Mouse (Mus musculus) lung, postnatal 0 days (tissue): ENCODE data around the gene Gm21954. TPM values are rescaled to one million over a fixed set of nuclear protein-coding genes. Genes with fewer than 3 reads are reported as not detected.

Source experiments
- ATAC-seq: fragments of 200-750 bp; cut with Nextera tagmentation; 2 replicates; pipeline ENCODE4 v1.8.0; 2017; ENCODE audit warnings: moderate library complexity
- DNase-seq: peaks from one replicate; pipeline ENCODE4 v3.0.0-alpha.2; 2016; ENCODE audit warnings: low spot score
- H3K27ac ChIP-seq: fragments of 300-500 bp; sonication (generic); 2 replicates; pipeline ENCODE4 v1.5.1; 2014; ENCODE audit warnings: antibody characterized with exemption, mild to moderate bottlenecking, low read length, mixed read lengths
- H3K27me3 ChIP-seq: fragments of 300-500 bp; sonication (generic); replicated peaks from 2 replicates; pipeline ENCODE4 v1.6.1; 2014; ENCODE audit warnings: low read length, mixed read lengths; ENCODE audit not compliant: insufficient read depth
- H3K36me3 ChIP-seq: fragments of 300-500 bp; sonication (generic); 2 replicates; pipeline ENCODE4 v1.6.1; 2014; ENCODE audit warnings: low read length, mixed read lengths; ENCODE audit not compliant: insufficient read depth
- H3K4me1 ChIP-seq: fragments of 300-500 bp; sonication (generic); 2 replicates; pipeline ENCODE4 v1.6.1; 2014; ENCODE audit warnings: antibody characterized with exemption, low read depth, low read length, mixed read lengths; ENCODE audit not compliant: insufficient read depth
- H3K4me2 ChIP-seq: fragments of 300-500 bp; sonication (generic); replicated peaks from 2 replicates; pipeline ENCODE4 v1.6.1; 2014; ENCODE audit warnings: low read depth, mild to moderate bottlenecking, low read length, moderate library complexity, mixed read lengths
- H3K4me3 ChIP-seq: fragments of 300-500 bp; sonication (generic); 2 replicates; pipeline ENCODE4 v1.5.1; 2014; ENCODE audit warnings: low read depth, low read length
- H3K9ac ChIP-seq: fragments of 300-500 bp; sonication (generic); replicated peaks from 2 replicates; pipeline ENCODE4 v1.6.1; 2014; ENCODE audit warnings: low read depth, mild to moderate bottlenecking
- H3K9me3 ChIP-seq: fragments of 300-500 bp; sonication (generic); 2 replicates; pipeline ENCODE4 v1.6.1; 2016; ENCODE audit warnings: low read length, mixed read lengths
- CTCF ChIP-seq: IDR thresholded peaks from 2 replicates; pipeline ENCODE4 v1.5.1; 2016; ENCODE audit warnings: antibody characterized with exemption, mild to moderate bottlenecking
- EP300 ChIP-seq: IDR thresholded peaks from 2 replicates; pipeline ENCODE4 v1.6.1; 2016; ENCODE audit warnings: antibody characterized with exemption, mild to moderate bottlenecking, control low read depth
- WGBS: fragments of 180-500 bp; shearing (Covaris S2); extraction: QIAGEN DNeasy Blood & Tissue Kit; methylation state at CpG from one replicate; pipeline ENCODE4 v1.1.7; 2014; 5-methylcytosine and 5-hydroxymethylcytosine counted together
- polyA plus RNA-seq: library from polyadenylated mRNA; unstranded; fragments of >200 nt; fragmentation: Nextera tagmentation; extraction: Ambion mirVana; gene quantifications from 2 replicates; pipeline ENCODE4 v1.2.1, GENCODE M21; 2015

Gene Gm21954
- polyA plus RNA-seq: not detected in 2 replicates

GRCm38 (mm10) chr3:55472110-55472509, at the start of gene Gm21954:
Gene Gm21954, minus strand, starts transcription at chr3:55472210.
- Histone ChIP-seq H3K4me2 (no peak within 1 kb of the TSS), H3K4me1 (no peaks in the 10 kb centered on the region), H3K27me3 (no peaks in the 10 kb centered on the region), H3K9me3 (no peaks in the 10 kb centered on the region), H3K9ac (no peak within 1 kb of the TSS), H3K36me3 (no peaks in the 10 kb centered on the region), H3K4me3 (no peak within 1 kb of the TSS), H3K27ac (no peak within 1 kb of the TSS)
- ATAC-seq (no peak), DNase-seq (no peak)
- TF ChIP-seq EP300: no peak
- no peak for TF ChIP-seq CTCF
- 86% methylated on average over 2 of the region's 2 CpGs for WGBS

- Histone ChIP-seq H3K9me3 (no peaks in the 10 kb centered on the region), H3K4me3 (no peak overlapping the region), H3K27me3 (no peaks in the 10 kb centered on the region), H3K4me1 (no peaks in the 10 kb centered on the region), H3K4me2 (no peak overlapping the region), H3K27ac (no peak overlapping the region), H3K9ac (no peak overlapping the region), H3K36me3 (no peaks in the 10 kb centered on the region)
- 78% methylated on average over 8 of the region's 8 CpGs for WGBS
- ATAC-seq (no peak), DNase-seq (no peak)
- TF ChIP-seq CTCF (no peak), EP300 (no peak)
Measured at GRCm38 (mm10) chr3:55521776-55522175, 49.8 kb upstream of the Gm21954 start.

GRCm38 (mm10) chr3:55520240-55521180, 48.5 kb upstream of the Gm21954 start:
- H3K36me3 ChIP-seq: no peaks in the 10 kb centered on the region
- H3K4me3 ChIP-seq: no peak overlapping the region
- 0 out of 2 replicates have a peak, but pooled peaks have one; percentile 46 for ATAC-seq
- 24% methylated on average over 12 of the region's 12 CpGs for WGBS
- H3K9me3 ChIP-seq: no peaks in the 10 kb centered on the region
- TF ChIP-seq CTCF: peak; percentile 83
- no peak for TF ChIP-seq EP300
- no peaks in the 10 kb centered on the region for H3K4me1 ChIP-seq
- no peak overlapping the region for H3K4me2 ChIP-seq
- H3K9ac ChIP-seq: no peak overlapping the region
- DNase-seq: peak; percentile 81
- H3K27me3 ChIP-seq: no peaks in the 10 kb centered on the region
- no peak overlapping the region for H3K27ac ChIP-seq

- Histone ChIP-seq H3K27ac (no peak overlapping the region; the same call in 1 of the 2 replicates), H3K4me3 (peak overlapping the region; percentile 24), H3K4me1 (no peaks in the 10 kb centered on the region), H3K9ac (no peak overlapping the region), H3K9me3 (no peaks in the 10 kb centered on the region), H3K4me2 (peak overlapping the region; percentile 51), H3K27me3 (no peaks in the 10 kb centered on the region), H3K36me3 (no peaks in the 10 kb centered on the region)
- ATAC-seq (0 out of 2 replicates have a peak, but pooled peaks have one; percentile 23), DNase-seq (peak; percentile 38)
- TF ChIP-seq CTCF: no peak
- TF ChIP-seq EP300: no peak
- WGBS: 27% methylated on average over 17 of the region's 17 CpGs
Measured at GRCm38 (mm10) chr3:55517454-55518014, 45.5 kb upstream of the Gm21954 start.

GRCm38 (mm10) chr3:55515966-55516365, 44.0 kb upstream of the Gm21954 start:
- H3K9ac ChIP-seq: no peak overlapping the region
- H3K27me3 ChIP-seq: no peaks in the 10 kb centered on the region
- DNase-seq: no peak
- no peak overlapping the region for H3K27ac ChIP-seq
- H3K36me3 ChIP-seq: no peaks in the 10 kb centered on the region
- no peak for ATAC-seq
- H3K4me1 ChIP-seq: no peaks in the 10 kb centered on the region
- no peaks in the 10 kb centered on the region for H3K9me3 ChIP-seq
- WGBS: 83% methylated on average over 5 of the region's 5 CpGs
- H3K4me2 ChIP-seq: no peak overlapping the region
- H3K4me3 ChIP-seq: no peak overlapping the region
- no peak for TF ChIP-seq CTCF
- TF ChIP-seq EP300: no peak

GRCm38 (mm10) chr3:55511658-55512057, 39.6 kb upstream of the Gm21954 start:
- DNase-seq: peak; percentile 46
- WGBS: 52% methylated on average over 6 of the region's 6 CpGs
- H3K27ac ChIP-seq: no peak overlapping the region

More at GRCm38 (mm10) chr3:55511658-55512057, 39.6 kb upstream of the Gm21954 start:
- TF ChIP-seq CTCF (no peak), EP300 (no peak)
- no peaks in the 10 kb centered on the region for H3K27me3 ChIP-seq
- no peaks in the 10 kb centered on the region for H3K4me1 ChIP-seq
- H3K36me3 ChIP-seq: no peaks in the 10 kb centered on the region
- H3K9me3 ChIP-seq: no peaks in the 10 kb centered on the region
- H3K4me3 ChIP-seq: no peak overlapping the region
- no peak overlapping the region for H3K4me2 ChIP-seq
- H3K9ac ChIP-seq: no peak overlapping the region
- ATAC-seq: no peak
